Mouse (Mus musculus) layer of hippocampus, adult 2 months (tissue): Measurements from ENCODE around the gene Inpp5a. TPM values are rescaled to one million over a fixed set of nuclear protein-coding genes. Genes with fewer than 3 reads are reported as not detected.

Experiments
- DNase-seq, 2 experiments: peaks; one replicate each; pipeline ENCODE4 v3.0.0; 2022; ENCODE audit warnings: low spot score in 2 of 2
- H3K27ac ChIP-seq: fragments of 200-600 bp; 2 replicates; pipeline ENCODE4 v1.8.1; 2022
- H3K4me3 ChIP-seq: fragments of 200-600 bp; 2 replicates; pipeline ENCODE4 v1.8.1; 2022; ENCODE audit warnings: mild to moderate bottlenecking
- CTCF ChIP-seq: fragments of 200-600 bp; conservative IDR thresholded peaks from 2 replicates; pipeline ENCODE4 v1.8.1; 2022; ENCODE audit warnings: antibody characterized with exemption, mild to moderate bottlenecking, moderate library complexity
- total RNA-seq, 2 experiments: library from RNA; stranded (reverse); gene quantifications; 2 replicates each; pipeline ENCODE4 v1.2.3; 2021

Gene Inpp5a
- total RNA-seq, 2 experiments from 2014 or later = 39.2 to 41.1 TPM

GRCm38 (mm10) chr7:139445621-139446020, 56.7 kb downstream of the Inpp5a start:
- Histone ChIP-seq H3K27ac (no peak overlapping the region), H3K4me3 (no peak overlapping the region)
- DNase-seq = no peak
- TF ChIP-seq CTCF = no peak

DNA sequence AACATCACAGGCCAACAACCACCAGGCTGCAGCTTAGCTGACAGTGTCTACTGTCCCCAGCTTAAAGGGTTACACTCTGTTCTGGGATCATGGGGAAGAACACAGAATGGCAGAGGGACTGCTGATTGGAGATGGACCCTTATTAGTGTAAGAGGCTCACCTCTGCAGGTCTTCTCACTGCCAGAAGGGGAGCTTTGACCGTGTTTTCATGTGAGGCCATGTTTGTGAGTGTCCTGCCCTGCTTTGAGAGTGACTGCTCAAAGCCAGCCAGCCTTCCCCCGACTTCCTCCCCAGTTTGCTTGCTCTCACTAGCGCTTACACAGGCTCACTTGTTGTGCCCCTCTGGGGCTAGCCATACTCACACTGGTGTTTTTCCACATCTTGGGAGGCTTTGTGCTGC, 58.5 kb downstream of the Inpp5a start:
- Histone ChIP-seq H3K27ac (no peak overlapping the region), H3K4me3 (no peak overlapping the region)
- 0 out of 2 replicates have a peak, but pooled peaks have one; percentile 4 for TF ChIP-seq CTCF
- DNase-seq = no peak

DNA sequence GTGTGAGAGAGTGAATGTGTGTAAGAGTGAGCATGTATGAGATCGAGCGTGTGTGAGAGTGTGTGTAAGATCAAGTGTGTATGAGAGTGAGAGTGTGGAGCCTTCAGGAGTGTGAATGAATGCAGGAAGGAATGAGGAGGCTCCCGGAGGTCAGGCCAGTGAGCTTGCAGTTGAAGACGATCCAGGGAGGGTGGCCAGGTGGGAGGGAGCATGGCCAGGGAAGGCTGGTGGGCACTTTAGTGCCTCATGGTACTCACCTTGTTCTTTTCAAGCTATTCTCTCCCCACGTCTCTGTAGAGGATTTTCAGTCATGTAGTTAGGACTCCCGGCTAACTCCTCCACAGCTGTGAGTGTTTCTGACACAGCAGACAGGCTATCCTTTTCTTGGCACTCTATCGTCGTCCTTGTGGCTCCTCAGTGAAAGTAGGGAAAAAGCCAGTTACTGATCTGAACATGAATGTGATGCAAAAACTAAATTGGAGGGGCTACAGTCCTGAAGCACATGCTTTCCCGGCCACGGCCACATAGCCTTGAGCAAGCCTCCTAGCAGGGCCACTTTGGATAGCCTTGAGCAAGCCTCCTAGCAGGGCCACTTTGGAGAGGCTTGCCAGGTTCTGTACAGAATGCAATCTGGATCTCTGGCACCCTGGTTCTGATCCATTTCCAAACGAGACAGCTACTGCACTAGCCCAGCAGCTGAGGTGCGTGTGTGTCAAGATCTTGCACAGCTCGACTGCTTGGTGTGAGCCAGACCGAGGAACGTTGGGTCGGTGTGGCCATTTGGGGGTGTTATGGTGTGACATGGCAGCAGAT, 61.5 kb downstream of the Inpp5a start:
- Histone ChIP-seq H3K27ac (no peak overlapping the region), H3K4me3 (no peak overlapping the region)
- DNase-seq = no peak
- no peak for TF ChIP-seq CTCF

- H3K4me3 ChIP-seq = no peak overlapping the region
- DNase-seq = no peak
Measured at GRCm38 (mm10) chr7:139451711-139452110, 62.8 kb downstream of the Inpp5a start.

GRCm38 (mm10) chr7:139452199-139452598, 63.3 kb downstream of the Inpp5a start:
- TF ChIP-seq CTCF = no peak
- DNase-seq = no peak
- Histone ChIP-seq H3K27ac (no peak overlapping the region), H3K4me3 (no peak overlapping the region)

More at GRCm38 (mm10) chr7:139451711-139452110, 62.8 kb downstream of the Inpp5a start:
- TF ChIP-seq CTCF = no peak
- no peak overlapping the region for H3K27ac ChIP-seq

- no peak overlapping the region for H3K4me3 ChIP-seq
- no peak for DNase-seq
- no peak overlapping the region for H3K27ac ChIP-seq
- no peak for TF ChIP-seq CTCF
Measured at GRCm38 (mm10) chr7:139453198-139453597, 64.3 kb downstream of the Inpp5a start.

DNA sequence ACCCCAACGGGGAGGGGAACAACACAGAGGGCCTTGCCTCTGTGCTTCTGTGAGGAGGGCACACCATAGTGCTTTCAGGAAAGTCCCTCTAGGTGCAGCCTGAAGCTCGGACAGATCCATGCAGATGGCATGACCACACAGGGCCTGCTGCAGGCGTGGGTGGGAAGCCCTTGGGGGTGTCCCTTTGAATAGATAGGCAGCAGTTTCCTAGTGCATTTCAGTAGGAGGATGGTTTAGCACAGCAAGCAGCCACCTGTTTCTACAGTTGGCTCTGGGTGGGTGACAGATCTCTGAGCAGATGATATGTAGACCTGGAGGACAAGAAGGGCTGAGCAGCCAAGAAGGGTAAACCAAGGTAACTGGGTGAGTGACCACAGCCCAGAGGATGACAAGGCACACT, 65.4 kb downstream of the Inpp5a start:
- Histone ChIP-seq H3K27ac (no peak overlapping the region), H3K4me3 (no peak overlapping the region)
- no peak for TF ChIP-seq CTCF
- peak in 1 of 2 experiments; percentile 49 for DNase-seq

GRCm38 (mm10) chr7:139456759-139457158, 67.8 kb downstream of the Inpp5a start:
- Histone ChIP-seq H3K27ac (no peak overlapping the region), H3K4me3 (no peak overlapping the region)
- no peak for TF ChIP-seq CTCF
- DNase-seq = no peak

- no peak overlapping the region for H3K4me3 ChIP-seq
- DNase-seq = no peak
- TF ChIP-seq CTCF = no peak
- H3K27ac ChIP-seq = no peak overlapping the region
Measured at GRCm38 (mm10) chr7:139461344-139461743, 72.4 kb downstream of the Inpp5a start.

DNA sequence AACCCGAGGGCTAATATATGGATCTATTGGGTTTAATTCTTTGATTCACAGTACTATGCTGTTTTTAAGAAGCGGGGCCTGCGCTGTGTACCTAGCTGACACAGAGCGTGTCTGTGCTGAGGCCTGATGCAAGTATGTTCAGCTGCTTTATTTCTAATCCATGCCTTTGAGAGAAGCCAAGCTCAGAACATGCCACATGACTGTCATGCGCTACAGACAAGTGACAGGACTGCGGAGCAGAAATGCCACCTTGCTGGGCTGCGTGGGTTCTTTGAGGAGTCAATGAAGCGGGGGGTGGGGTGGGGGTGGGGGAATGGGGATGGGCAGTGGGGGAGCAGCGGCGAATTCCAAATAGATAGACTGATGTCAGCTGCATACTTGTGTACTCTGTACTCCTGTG, 73.2 kb downstream of the Inpp5a start:
- H3K27ac ChIP-seq = no peak overlapping the region
- no peak for TF ChIP-seq CTCF
- DNase-seq = no peak
- H3K4me3 ChIP-seq = no peak overlapping the region

GRCm38 (mm10) chr7:139465538-139465937, 76.6 kb downstream of the Inpp5a start:
- Histone ChIP-seq H3K27ac (no peak overlapping the region), H3K4me3 (no peak overlapping the region)
- no peak for DNase-seq
- TF ChIP-seq CTCF = no peak

GRCm38 (mm10) chr7:139466484-139467176, 77.7 kb downstream of the Inpp5a start:
- no peak overlapping the region for H3K4me3 ChIP-seq
- DNase-seq = no peak
- TF ChIP-seq CTCF = no peak
- no peak overlapping the region for H3K27ac ChIP-seq

DNA sequence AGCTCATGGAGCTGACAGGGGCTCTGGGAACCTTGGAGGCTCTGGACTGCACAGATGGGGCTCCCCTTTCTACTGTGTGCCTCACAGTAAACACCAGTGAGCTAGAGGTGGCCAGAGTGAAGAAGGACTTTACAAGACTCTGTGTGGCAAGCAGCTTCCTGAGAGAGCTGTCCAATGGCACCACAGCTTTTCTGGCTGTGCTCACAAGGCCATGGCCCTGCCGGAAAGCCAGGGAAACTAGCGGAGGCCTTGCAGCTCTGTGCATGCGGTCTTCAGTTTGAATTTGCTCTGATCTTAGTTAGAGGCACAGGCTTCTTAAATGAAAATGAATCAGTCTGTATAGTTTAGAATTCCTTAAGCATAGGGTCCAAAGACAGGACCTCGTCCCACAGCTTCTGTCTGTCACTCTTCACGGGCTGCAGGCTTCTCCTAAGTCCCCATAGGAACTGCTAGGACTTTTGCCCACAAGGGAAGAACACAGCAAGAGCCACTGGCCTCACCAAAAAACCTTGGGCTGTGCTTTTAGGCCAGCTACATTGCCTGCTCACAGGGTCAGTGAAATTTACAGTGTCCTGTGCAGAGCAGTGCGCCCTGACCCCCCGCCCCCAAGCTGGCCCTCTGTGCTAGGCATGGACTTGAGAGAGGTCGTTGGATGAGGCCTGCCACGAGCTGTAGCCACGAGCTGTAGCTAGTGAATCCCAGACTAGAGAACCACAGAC, 78.4 kb downstream of the Inpp5a start:
- no peak for DNase-seq
- no peak overlapping the region; the same call in 1 of the 2 replicates for H3K27ac ChIP-seq
- TF ChIP-seq CTCF = no peak
- no peak overlapping the region for H3K4me3 ChIP-seq

DNA sequence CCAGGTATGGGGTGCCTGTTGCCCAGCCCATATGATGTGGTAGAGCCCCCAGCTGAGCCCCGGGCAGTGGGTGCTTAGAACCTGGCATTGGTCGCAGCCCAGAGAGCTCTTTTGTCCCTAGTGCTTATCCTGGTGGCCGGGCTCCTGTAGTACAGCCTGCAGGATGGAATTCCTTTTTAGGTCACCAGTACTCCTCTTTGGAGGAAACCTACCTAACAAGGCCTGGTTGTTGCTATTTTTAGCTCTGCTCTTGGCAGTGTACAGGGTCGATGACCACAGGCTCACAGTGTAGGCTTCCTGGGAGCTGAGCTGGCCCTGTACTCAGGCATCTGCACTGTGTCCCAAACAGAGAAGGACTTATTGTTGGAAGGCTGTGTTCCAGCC, 79.0 kb downstream of the Inpp5a start:
- DNase-seq = no peak
- H3K27ac ChIP-seq = no peak overlapping the region; the same call in 1 of the 2 replicates
- H3K4me3 ChIP-seq = no peak overlapping the region
- TF ChIP-seq CTCF = peak; percentile 57
